Mouse (Mus musculus): Measurements from ENCODE around the gene Nat8f3. TPM values are rescaled to one million over a fixed set of nuclear protein-coding genes. Genes with fewer than 3 reads are reported as not detected.

Nat8f3 gene
- polyA plus RNA-seq (2014; fragmentation: Illumina TruSeq; extraction: RNeasy Lipid Tissue Mini Kit (QIAGEN cat#74804); ENCODE audit: low read depth, low replicate concordance) = 0.27 TPM

DNA sequence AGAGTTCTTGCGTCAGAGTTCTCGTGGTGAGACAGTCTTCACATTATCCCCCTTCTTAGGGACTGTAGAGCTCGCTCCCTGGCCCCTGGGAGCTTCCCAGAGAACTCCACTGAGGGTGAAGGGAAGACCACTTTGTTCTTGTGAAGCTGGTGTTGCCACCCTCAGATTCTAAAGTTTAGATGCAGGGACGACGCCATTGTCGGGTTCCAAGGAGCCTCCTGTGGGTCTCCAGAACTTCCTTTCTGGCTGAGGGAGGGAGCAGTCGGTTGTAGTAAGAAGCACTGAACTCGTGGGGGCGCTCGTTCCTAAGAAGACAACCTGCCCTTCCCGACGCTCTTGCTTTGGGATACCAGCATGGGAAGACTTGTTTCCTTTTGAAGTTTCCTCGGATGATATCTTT lies at the start of gene Nat8f3:
Gene Nat8f3, minus strand, starts transcription at position 223 of the 400 bp plus-strand sequence.

DNA sequence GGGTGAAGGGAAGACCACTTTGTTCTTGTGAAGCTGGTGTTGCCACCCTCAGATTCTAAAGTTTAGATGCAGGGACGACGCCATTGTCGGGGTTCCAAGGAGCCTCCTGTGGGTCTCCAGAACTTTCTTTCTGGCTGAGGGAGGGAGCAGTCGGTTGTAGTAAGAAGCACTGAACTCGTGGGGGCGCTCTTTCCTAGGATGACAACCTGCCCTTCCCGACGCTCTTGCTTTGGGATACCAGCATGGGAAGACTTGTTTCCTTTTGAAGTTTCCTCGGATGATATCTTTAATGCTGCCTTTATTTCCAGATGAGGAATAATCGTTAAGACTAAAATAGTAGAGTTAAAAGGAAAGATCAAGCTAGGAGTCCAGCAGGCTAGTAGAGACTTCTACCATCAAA lies 52.4 kb downstream of the Nat8f3 start, which contains the start of gene Nat8f7:
Gene Nat8f7, minus strand, starts transcription at position 101 of the 400 bp plus-strand sequence.

Other genes starting within 250 kb of the Nat8f3 start
- gene Alms1, start 178.2 kb downstream of the Nat8f3 start, polyA plus RNA-seq (2014; fragmentation: Illumina TruSeq; extraction: RNeasy Lipid Tissue Mini Kit (QIAGEN cat#74804); ENCODE audit: low read depth, low replicate concordance) = 2.1 TPM
- not detected for gene Nat8f7, start 52.5 kb downstream of the Nat8f3 start, polyA plus RNA-seq (2014; fragmentation: Illumina TruSeq; extraction: RNeasy Lipid Tissue Mini Kit (QIAGEN cat#74804); ENCODE audit: low read depth, low replicate concordance)
- not detected for gene Nat8f6, start 55.2 kb upstream of the Nat8f3 start, polyA plus RNA-seq (2014; fragmentation: Illumina TruSeq; extraction: RNeasy Lipid Tissue Mini Kit (QIAGEN cat#74804); ENCODE audit: low read depth, low replicate concordance)
- not detected for gene Nat8f5, start 55.2 kb upstream of the Nat8f3 start, polyA plus RNA-seq (2014; fragmentation: Illumina TruSeq; extraction: RNeasy Lipid Tissue Mini Kit (QIAGEN cat#74804); ENCODE audit: low read depth, low replicate concordance)
- 0.57 TPM for gene Nat8, start 66.3 kb upstream of the Nat8f3 start, polyA plus RNA-seq (2014; fragmentation: Illumina TruSeq; extraction: RNeasy Lipid Tissue Mini Kit (QIAGEN cat#74804); ENCODE audit: low read depth, low replicate concordance)
- gene Nat8f2, start 103.4 kb upstream of the Nat8f3 start, polyA plus RNA-seq (2014; fragmentation: Illumina TruSeq; extraction: RNeasy Lipid Tissue Mini Kit (QIAGEN cat#74804); ENCODE audit: low read depth, low replicate concordance) = 0.24 TPM
- 5.7 TPM for gene Nat8f4, start 139.1 kb upstream of the Nat8f3 start, polyA plus RNA-seq (2014; fragmentation: Illumina TruSeq; extraction: RNeasy Lipid Tissue Mini Kit (QIAGEN cat#74804); ENCODE audit: low read depth, low replicate concordance)
- gene Tprkb, start 146.1 kb upstream of the Nat8f3 start, polyA plus RNA-seq (2014; fragmentation: Illumina TruSeq; extraction: RNeasy Lipid Tissue Mini Kit (QIAGEN cat#74804); ENCODE audit: low read depth, low replicate concordance) = 21.5 TPM
- gene Nat8f1, start 149.9 kb upstream of the Nat8f3 start, polyA plus RNA-seq (2014; fragmentation: Illumina TruSeq; extraction: RNeasy Lipid Tissue Mini Kit (QIAGEN cat#74804); ENCODE audit: low read depth, low replicate concordance) = 14.0 TPM
- gene Dusp11, start 195.9 kb upstream of the Nat8f3 start, polyA plus RNA-seq (2014; fragmentation: Illumina TruSeq; extraction: RNeasy Lipid Tissue Mini Kit (QIAGEN cat#74804); ENCODE audit: low read depth, low replicate concordance) = 61.4 TPM

Data from adipose tissue, adult 10 weeks (tissue).